Mouse (Mus musculus): Measurements from ENCODE around the gene Zcchc14. TPM values are rescaled to one million over a fixed set of nuclear protein-coding genes. Genes with fewer than 3 reads are reported as not detected.

The Zcchc14 gene
- total and polyA plus RNA-seq, 3 experiments, result 0.22 TPM; not detected in 2

DNA sequence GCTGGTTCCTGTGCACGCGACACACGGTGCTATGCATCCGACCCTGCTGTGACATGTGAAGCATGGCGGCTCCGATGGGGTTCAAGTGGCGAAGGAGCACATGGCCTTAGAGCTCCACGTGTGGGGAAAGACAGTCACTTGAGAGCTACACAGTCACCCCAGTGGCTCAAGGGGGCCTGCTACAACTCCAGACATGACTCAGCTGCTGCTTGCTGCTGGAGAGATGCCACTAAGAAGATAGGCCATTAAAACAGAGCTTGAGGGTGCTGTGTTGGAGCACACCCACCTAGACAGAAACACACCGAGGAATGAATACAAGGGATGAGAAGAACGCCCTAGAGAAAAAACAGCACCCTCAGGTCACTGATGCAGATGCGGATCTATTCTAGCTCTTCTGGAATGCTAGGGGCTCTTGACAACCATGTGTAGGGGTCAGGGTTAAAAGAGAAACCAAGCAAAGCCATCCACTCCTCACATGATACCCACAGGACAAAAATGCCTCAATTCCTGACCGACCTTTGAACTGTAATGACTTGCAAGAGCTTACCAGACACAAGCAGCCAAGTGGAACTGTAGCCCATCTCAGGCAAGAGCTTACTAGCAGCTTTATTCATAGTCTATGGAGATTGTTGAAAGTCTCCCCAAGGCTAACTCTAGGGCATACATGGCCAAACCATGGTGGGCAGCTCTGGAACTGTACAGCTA lies 5.0 kb downstream of the Zcchc14 start:
- H3K9me3 ChIP-seq (replicated peaks), result peaks cover 44% of the 10 kb centered on the region
- no peaks in the 10 kb centered on the region for H3K27me3 ChIP-seq (ENCODE audit: insufficient read depth, low read length)
- no peak overlapping the region for H3K4me3 ChIP-seq (ENCODE audit: low read depth, low read length)
- no peaks in the 10 kb centered on the region for H3K4me1 ChIP-seq (ENCODE audit: insufficient read depth, low read depth, low read length)
- TF ChIP-seq TAL1 (conservative IDR thresholded peaks at IDR 0.05; ENCODE audit: low read depth, low read length), result no peak
- no peak for TF ChIP-seq CTCF (IDR thresholded peaks at IDR 0.05; ENCODE audit: low read depth, low read length)
- no peak for TF ChIP-seq GATA1 (IDR thresholded peaks at IDR 0.05; ENCODE audit: borderline replicate concordance, low read length)
- TF ChIP-seq GATA2 (IDR thresholded peaks at IDR 0.05; ENCODE audit: borderline replicate concordance, low read depth, low read length), result no peak
- no peak for TF ChIP-seq POLR2AphosphoS5 (IDR thresholded peaks at IDR 0.05; ENCODE audit: insufficient replicate concordance, low read depth, low read length)
- ATAC-seq (ENCODE audit: extremely low read depth, insufficient number of reproducible peaks, low FRiP score, poor library complexity, severe bottlenecking), result no peak
- H3K36me3 ChIP-seq (replicated peaks), result no peaks in the 10 kb centered on the region
- no peak for DNase-seq (ENCODE audit: low spot score)

DNA sequence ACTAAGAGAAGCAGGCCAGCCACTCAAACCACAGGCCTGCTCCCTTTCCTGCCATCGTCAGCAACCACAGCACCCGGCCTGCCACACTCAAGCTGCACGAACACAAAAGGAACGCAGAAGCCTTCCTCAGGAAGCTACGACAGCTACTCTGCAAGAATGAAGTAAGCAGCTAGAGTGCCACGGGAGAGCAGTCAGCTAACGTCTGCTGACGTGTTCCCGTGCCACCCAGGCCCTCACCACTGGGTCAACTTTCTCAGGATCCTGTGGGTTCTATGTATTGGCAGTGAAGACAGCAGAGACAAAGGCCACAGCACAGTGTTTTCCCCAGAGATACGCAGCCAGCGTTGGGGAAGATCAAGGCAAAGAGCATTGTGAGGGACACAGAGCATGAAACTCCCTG lies 9.3 kb downstream of the Zcchc14 start:
- Histone ChIP-seq H3K27me3 (ENCODE audit: insufficient read depth, low read length) (no peaks in the 10 kb centered on the region), H3K9me3 (replicated peaks) (peaks cover 29% of the 10 kb centered on the region), H3K4me1 (ENCODE audit: insufficient read depth, low read depth, low read length) (no peaks in the 10 kb centered on the region), H3K36me3 (replicated peaks) (no peaks in the 10 kb centered on the region), H3K4me3 (ENCODE audit: low read depth, low read length) (no peak overlapping the region)
- no peak for TF ChIP-seq TAL1 (conservative IDR thresholded peaks at IDR 0.05; ENCODE audit: low read depth, low read length)
- TF ChIP-seq POLR2AphosphoS5 (IDR thresholded peaks at IDR 0.05; ENCODE audit: insufficient replicate concordance, low read depth, low read length), result no peak
- no peak for TF ChIP-seq GATA1 (IDR thresholded peaks at IDR 0.05; ENCODE audit: borderline replicate concordance, low read length)
- TF ChIP-seq GATA2 (IDR thresholded peaks at IDR 0.05; ENCODE audit: borderline replicate concordance, low read depth, low read length), result no peak
- TF ChIP-seq CTCF (IDR thresholded peaks at IDR 0.05; ENCODE audit: low read depth, low read length), result no peak
- DNase-seq (ENCODE audit: low spot score), result no peak
- ATAC-seq (ENCODE audit: extremely low read depth, insufficient number of reproducible peaks, low FRiP score, poor library complexity, severe bottlenecking), result no peak

GRCm38 (mm10) chr8:121642804-121643203 lies 9.9 kb downstream of the Zcchc14 start:
- no peak for TF ChIP-seq GATA1 (IDR thresholded peaks at IDR 0.05; ENCODE audit: borderline replicate concordance, low read length)
- TF ChIP-seq TAL1 (conservative IDR thresholded peaks at IDR 0.05; ENCODE audit: low read depth, low read length), result no peak
- Histone ChIP-seq H3K4me3 (ENCODE audit: low read depth, low read length) (no peak overlapping the region), H3K36me3 (replicated peaks) (no peaks in the 10 kb centered on the region), H3K4me1 (ENCODE audit: insufficient read depth, low read depth, low read length) (no peaks in the 10 kb centered on the region), H3K9me3 (replicated peaks) (peaks cover 29% of the 10 kb centered on the region), H3K27me3 (ENCODE audit: insufficient read depth, low read length) (no peaks in the 10 kb centered on the region)
- ATAC-seq (ENCODE audit: extremely low read depth, insufficient number of reproducible peaks, low FRiP score, poor library complexity, severe bottlenecking), result no peak
- no peak for DNase-seq (ENCODE audit: low spot score)

DNA sequence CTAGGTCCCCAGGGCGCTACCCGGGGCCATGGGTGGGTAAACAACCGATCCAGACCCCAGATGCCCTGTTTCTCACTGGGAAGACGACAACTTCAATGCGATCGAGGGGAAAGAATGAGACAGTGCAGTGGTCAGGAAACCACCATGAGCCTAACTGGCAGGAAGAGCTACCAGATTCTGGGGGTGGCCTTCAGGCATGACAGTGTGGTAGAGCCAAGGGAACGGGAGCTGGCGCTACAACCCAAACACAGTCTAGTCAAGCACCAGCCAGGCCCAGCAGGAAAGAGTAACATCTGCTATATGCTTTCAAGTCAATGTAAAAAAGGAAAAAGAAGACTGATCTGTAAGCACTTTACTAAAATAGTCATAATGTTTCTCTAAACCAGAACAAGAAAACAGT lies 16.5 kb downstream of the Zcchc14 start:
- Histone ChIP-seq H3K36me3 (replicated peaks) (no peaks in the 10 kb centered on the region), H3K4me1 (ENCODE audit: insufficient read depth, low read depth, low read length) (no peaks in the 10 kb centered on the region), H3K27me3 (ENCODE audit: insufficient read depth, low read length) (no peaks in the 10 kb centered on the region; the same call in 1 of the 2 replicates), H3K9me3 (replicated peaks) (peaks cover 13% of the 10 kb centered on the region), H3K4me3 (ENCODE audit: low read depth, low read length) (no peak overlapping the region)
- TF ChIP-seq POLR2AphosphoS5 (IDR thresholded peaks at IDR 0.05; ENCODE audit: insufficient replicate concordance, low read depth, low read length) (no peak), CTCF (IDR thresholded peaks at IDR 0.05; ENCODE audit: low read depth, low read length) (no peak), TAL1 (conservative IDR thresholded peaks at IDR 0.05; ENCODE audit: low read depth, low read length) (no peak), GATA1 (IDR thresholded peaks at IDR 0.05; ENCODE audit: borderline replicate concordance, low read length) (no peak), GATA2 (IDR thresholded peaks at IDR 0.05; ENCODE audit: borderline replicate concordance, low read depth, low read length) (no peak)
- DNase-seq (ENCODE audit: low spot score), result no peak
- ATAC-seq (ENCODE audit: extremely low read depth, insufficient number of reproducible peaks, low FRiP score, poor library complexity, severe bottlenecking), result no peak

GRCm38 (mm10) chr8:121635534-121635933 lies 17.2 kb downstream of the Zcchc14 start:
- Histone ChIP-seq H3K36me3 (replicated peaks) (no peaks in the 10 kb centered on the region), H3K27me3 (ENCODE audit: insufficient read depth, low read length) (no peaks in the 10 kb centered on the region; the same call in 1 of the 2 replicates), H3K9me3 (replicated peaks) (peaks cover 13% of the 10 kb centered on the region), H3K4me3 (ENCODE audit: low read depth, low read length) (no peak overlapping the region), H3K4me1 (ENCODE audit: insufficient read depth, low read depth, low read length) (no peaks in the 10 kb centered on the region)
- no peak for ATAC-seq (ENCODE audit: extremely low read depth, insufficient number of reproducible peaks, low FRiP score, poor library complexity, severe bottlenecking)
- TF ChIP-seq POLR2AphosphoS5 (IDR thresholded peaks at IDR 0.05; ENCODE audit: insufficient replicate concordance, low read depth, low read length) (no peak), TAL1 (conservative IDR thresholded peaks at IDR 0.05; ENCODE audit: low read depth, low read length) (no peak), GATA2 (IDR thresholded peaks at IDR 0.05; ENCODE audit: borderline replicate concordance, low read depth, low read length) (no peak), GATA1 (IDR thresholded peaks at IDR 0.05; ENCODE audit: borderline replicate concordance, low read length) (no peak), CTCF (IDR thresholded peaks at IDR 0.05; ENCODE audit: low read depth, low read length) (no peak)
- no peak for DNase-seq (ENCODE audit: low spot score)

DNA sequence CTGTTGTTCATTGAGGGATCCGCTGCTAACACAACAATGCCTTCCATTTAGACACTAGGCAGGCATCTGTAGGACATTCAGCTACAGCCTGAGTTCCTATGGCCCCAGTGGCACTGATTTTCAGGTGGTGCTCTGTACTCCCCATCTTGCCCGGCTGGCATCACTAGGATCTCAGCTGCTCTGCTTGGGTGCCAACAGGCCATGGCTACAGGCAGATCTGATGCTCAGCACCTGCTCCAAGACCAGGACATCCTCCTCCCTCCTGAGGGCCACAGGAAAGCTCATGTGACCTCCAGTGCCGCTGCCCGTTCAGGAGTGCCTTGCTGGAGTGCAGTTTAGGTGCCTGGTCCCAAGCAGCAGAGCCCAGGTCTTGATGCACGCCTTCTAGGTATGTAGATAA lies 20.3 kb downstream of the Zcchc14 start:
- Histone ChIP-seq H3K27me3 (ENCODE audit: insufficient read depth, low read length) (no peaks in the 10 kb centered on the region; the same call in 1 of the 2 replicates), H3K4me3 (ENCODE audit: low read depth, low read length) (no peak overlapping the region), H3K4me1 (ENCODE audit: insufficient read depth, low read depth, low read length) (no peaks in the 10 kb centered on the region), H3K36me3 (replicated peaks) (no peaks in the 10 kb centered on the region), H3K9me3 (replicated peaks) (peaks cover 7% of the 10 kb centered on the region; the same call in 1 of the 2 replicates)
- TF ChIP-seq POLR2AphosphoS5 (IDR thresholded peaks at IDR 0.05; ENCODE audit: insufficient replicate concordance, low read depth, low read length), result no peak
- TF ChIP-seq CTCF (IDR thresholded peaks at IDR 0.05; ENCODE audit: low read depth, low read length), result no peak
- no peak for TF ChIP-seq TAL1 (conservative IDR thresholded peaks at IDR 0.05; ENCODE audit: low read depth, low read length)
- no peak for TF ChIP-seq GATA2 (IDR thresholded peaks at IDR 0.05; ENCODE audit: borderline replicate concordance, low read depth, low read length)
- no peak for TF ChIP-seq GATA1 (IDR thresholded peaks at IDR 0.05; ENCODE audit: borderline replicate concordance, low read length)
- ATAC-seq (ENCODE audit: extremely low read depth, insufficient number of reproducible peaks, low FRiP score, poor library complexity, severe bottlenecking), result no peak
- no peak for DNase-seq (ENCODE audit: low spot score)

Measured in G1E (cell line).